Mouse (Mus musculus): ENCODE measurements around the gene Pcdh20. TPM values are rescaled to one million over a fixed set of nuclear protein-coding genes. Genes with fewer than 3 reads are reported as not detected.

The Pcdh20 gene
- polyA plus RNA-seq (2015; fragmentation: Nextera tagmentation; extraction: Ambion mirVana), result 4.8 and 5.7 TPM in 2 replicates

GRCm38 (mm10) chr14:88470495-88471434 lies at the start of gene Pcdh20:
Gene Pcdh20 (minus strand): TSS chr14:88471396.

All from skeletal muscle tissue, postnatal 0 days (tissue).